Comparison of ENCODE assay signal across 16 mouse cellular contexts in genomic region chr9:119254187-119254586, GRCm38 (mm10). TPM values are rescaled to one million over a fixed set of nuclear protein-coding genes. Genes with fewer than 3 reads are reported as not detected.
"Had no signal": no experiment of that assay in that cellular context is flagged by ENCODE, and none has a peak within 500 bp of the region (broad histone marks: within the 10 kb centered on the region; RNA-seq: fewer than 3 reads in every experiment).

No protein-coding gene starts in this region.

- H3K9ac ChIP-seq: limb, embryonic 13.5 days; liver, embryonic 14.5 days; neural tube, embryonic 15.5 days had no signal

- H3K27me3 ChIP-seq: limb, embryonic 13.5 days; neural tube, embryonic 15.5 days had no signal

- DNase-seq: kidney, adult 11 months; left cerebral cortex, postnatal 4 days; lung, adult 18-20 months; lung, postnatal 4 days; midbrain, embryonic 14.5 days; right cerebral cortex, adult 18-20 months; right cerebral cortex, postnatal 25 days; thymus, adult 18-20 months; thymus, postnatal 14 days had no signal

- H3K27ac ChIP-seq: limb, embryonic 13.5 days; liver, embryonic 14.5 days; midbrain, embryonic 10.5 days; neural tube, embryonic 15.5 days had no signal

- H3K9me3 ChIP-seq: limb, embryonic 13.5 days; midbrain, embryonic 10.5 days; neural tube, embryonic 15.5 days had no signal

- H3K4me2 ChIP-seq: limb, embryonic 13.5 days; neural tube, embryonic 15.5 days had no signal

- H3K4me1 ChIP-seq: limb, embryonic 13.5 days; midbrain, embryonic 10.5 days; neural tube, embryonic 15.5 days had no signal

- H3K4me3 ChIP-seq: limb, embryonic 13.5 days; midbrain, embryonic 10.5 days; myocyte; neural tube, embryonic 15.5 days had no signal

RNA-seq across cellular contexts. Expression of gene Slc22a13, which starts 45.3 kb away (rescaled TPM):
- polyA plus RNA-seq: limb, embryonic 13.5 days; lung, embryonic 16.5 days; midbrain, embryonic 10.5 days; myocyte; neural tube, embryonic 11.5 days had no signal
